Mouse (Mus musculus) megakaryocyte, embryonic 14.5 days (primary cell): ENCODE results near the gene Notch1. TPM values are rescaled to one million over a fixed set of nuclear protein-coding genes. Genes with fewer than 3 reads are reported as not detected.

Experiments used
- H3K27me3 ChIP-seq: replicated peaks from 2 replicates; pipeline ENCODE3; 2012; ENCODE audit warnings: inconsistent platforms
- H3K36me3 ChIP-seq: replicated peaks from 2 replicates; pipeline ENCODE3; 2012; ENCODE audit warnings: low read length, inconsistent platforms, mixed read lengths
- H3K4me1 ChIP-seq: 2 replicates; pipeline ENCODE4 v1.6.1; 2012; ENCODE audit warnings: inconsistent platforms
- H3K4me3 ChIP-seq: replicated peaks from 2 replicates; pipeline ENCODE3; 2012; ENCODE audit warnings: moderate library complexity, mild to moderate bottlenecking, inconsistent platforms
- H3K9me3 ChIP-seq: 2 replicates; pipeline ENCODE4 v1.6.1; 2012; ENCODE audit warnings: inconsistent platforms
- FLI1 ChIP-seq: IDR thresholded peaks from 2 replicates; pipeline ENCODE4 v1.6.1; 2012; ENCODE audit warnings: low read length, inconsistent platforms, mixed read lengths
- GATA1 ChIP-seq: IDR thresholded peaks from 3 replicates; pipeline ENCODE4 v1.6.1; 2012; ENCODE audit warnings: mixed read lengths, low read length, inconsistent platforms, borderline replicate concordance
- polyA plus RNA-seq: library from polyadenylated mRNA; stranded (reverse); fragments of >175 nt; gene quantifications from 2 replicates; pipeline ENCODE4 v1.2.3, GENCODE M21; 2012; ENCODE audit warnings: low replicate concordance; ENCODE audit not compliant: insufficient read depth

Notch1 gene
- polyA plus RNA-seq, 1 experiment = 4.2 TPM

GRCm38 (mm10) chr2:26494396-26494795 is 22.1 kb downstream of the Notch1 start:
- TF ChIP-seq GATA1 (no peak), FLI1 (no peak)
- Histone ChIP-seq H3K4me1 (peaks cover 99% of the 10 kb centered on the region), H3K4me3 (no peak overlapping the region), H3K27me3 (peaks cover 59% of the 10 kb centered on the region), H3K36me3 (peaks cover 3% of the 10 kb centered on the region), H3K9me3 (no peaks in the 10 kb centered on the region)

DNA sequence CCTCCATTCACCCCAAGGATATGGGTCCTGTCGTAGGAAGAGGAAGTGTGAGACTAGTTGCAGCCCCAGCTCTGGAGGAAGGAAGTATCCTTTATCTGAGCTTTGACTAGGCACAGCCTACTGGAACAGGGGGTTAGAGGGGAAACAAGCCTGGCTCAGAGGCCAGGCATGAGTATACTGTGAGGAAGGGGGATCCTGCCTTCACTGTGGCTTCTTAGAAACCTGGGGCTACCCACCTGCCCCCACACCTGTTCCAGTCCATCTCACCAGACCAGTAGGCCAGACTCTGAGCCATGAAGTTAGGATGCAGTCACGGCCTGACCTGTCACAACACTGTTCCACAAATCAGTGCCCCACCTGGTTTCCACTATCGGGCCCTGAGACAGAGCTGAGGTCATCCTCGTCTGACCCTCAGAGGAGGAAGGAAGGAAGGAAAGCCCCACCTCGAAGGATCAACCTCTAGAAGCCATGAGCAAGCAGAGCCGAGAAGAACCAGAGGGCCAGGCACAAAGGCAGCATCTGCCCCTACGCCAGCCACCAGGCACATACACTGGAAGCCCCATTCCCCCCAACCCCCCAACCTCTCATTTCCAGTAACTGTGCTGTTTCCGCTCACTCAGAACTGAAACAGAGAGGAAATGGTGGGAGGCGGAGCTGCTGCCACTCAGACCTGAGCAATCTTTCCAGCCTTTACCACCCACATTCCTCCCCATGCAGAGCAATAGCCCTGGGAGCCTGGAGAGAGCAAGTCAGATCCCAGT is 23.3 kb downstream of the Notch1 start:
- H3K4me1 ChIP-seq = peaks cover 100% of the 10 kb centered on the region
- H3K9me3 ChIP-seq = no peaks in the 10 kb centered on the region
- H3K4me3 ChIP-seq = peak overlapping the region; percentile 77
- H3K27me3 ChIP-seq = peaks cover 59% of the 10 kb centered on the region
- H3K36me3 ChIP-seq = peaks cover under 1% of the 10 kb centered on the region
- TF ChIP-seq FLI1 (no peak), GATA1 (no peak)

GRCm38 (mm10) chr2:26490760-26491301 is 25.6 kb downstream of the Notch1 start:
- H3K27me3 ChIP-seq = peaks cover 67% of the 10 kb centered on the region
- H3K36me3 ChIP-seq = no peaks in the 10 kb centered on the region
- H3K9me3 ChIP-seq = no peaks in the 10 kb centered on the region
- peaks cover 96% of the 10 kb centered on the region for H3K4me1 ChIP-seq
- peak overlapping the region; percentile 1 for H3K4me3 ChIP-seq
- no peak for TF ChIP-seq FLI1
- no peak for TF ChIP-seq GATA1

GRCm38 (mm10) chr2:26488535-26489135 is 27.8 kb downstream of the Notch1 start:
- Histone ChIP-seq H3K36me3 (peaks cover 10% of the 10 kb centered on the region), H3K27me3 (peaks cover 71% of the 10 kb centered on the region), H3K4me3 (no peak overlapping the region), H3K4me1 (peaks cover 88% of the 10 kb centered on the region), H3K9me3 (no peaks in the 10 kb centered on the region)
- TF ChIP-seq GATA1 = no peak
- no peak for TF ChIP-seq FLI1

GRCm38 (mm10) chr2:26487322-26488021 is 29.0 kb downstream of the Notch1 start:
- Histone ChIP-seq H3K4me3 (no peak overlapping the region), H3K4me1 (peaks cover 88% of the 10 kb centered on the region), H3K27me3 (peaks cover 81% of the 10 kb centered on the region), H3K36me3 (peaks cover 10% of the 10 kb centered on the region), H3K9me3 (no peaks in the 10 kb centered on the region)
- TF ChIP-seq GATA1 = no peak
- no peak for TF ChIP-seq FLI1

- no peaks in the 10 kb centered on the region for H3K9me3 ChIP-seq
- H3K4me3 ChIP-seq = no peak overlapping the region
- peaks cover 86% of the 10 kb centered on the region for H3K27me3 ChIP-seq
- H3K4me1 ChIP-seq = peaks cover 88% of the 10 kb centered on the region
- TF ChIP-seq GATA1 = no peak
- TF ChIP-seq FLI1 = no peak
- peaks cover 10% of the 10 kb centered on the region for H3K36me3 ChIP-seq
Observed at GRCm38 (mm10) chr2:26486835-26487321, 29.6 kb downstream of the Notch1 start.

DNA sequence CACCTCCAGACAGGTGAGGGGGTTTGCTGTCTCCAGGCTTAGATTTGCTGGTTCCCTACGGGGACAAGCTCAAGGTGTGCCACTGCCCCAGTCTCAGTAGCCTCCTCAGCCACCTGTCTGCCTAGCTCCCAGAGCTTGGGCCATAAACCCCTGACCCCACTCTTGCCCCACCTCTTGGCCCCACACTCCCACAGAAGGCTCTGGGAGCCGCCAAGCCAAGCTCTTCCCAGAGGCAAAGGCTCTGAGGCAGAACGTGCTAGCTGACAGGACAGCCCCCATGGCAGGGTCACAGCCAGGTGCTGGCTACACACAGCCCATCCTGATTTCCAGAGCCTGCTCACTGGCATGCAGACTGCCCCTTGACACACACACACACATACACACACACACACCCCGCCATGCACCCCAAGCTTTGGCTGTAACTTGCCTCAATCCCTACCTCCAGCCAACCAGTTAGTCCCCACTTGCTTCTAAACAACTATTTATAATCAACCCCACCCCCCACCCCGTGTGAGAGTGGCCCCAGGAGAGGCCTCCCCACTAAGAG is 30.1 kb downstream of the Notch1 start:
- TF ChIP-seq GATA1 = no peak
- TF ChIP-seq FLI1 = no peak
- Histone ChIP-seq H3K4me3 (no peak overlapping the region), H3K4me1 (peaks cover 88% of the 10 kb centered on the region), H3K27me3 (peaks cover 91% of the 10 kb centered on the region), H3K9me3 (no peaks in the 10 kb centered on the region), H3K36me3 (peaks cover 13% of the 10 kb centered on the region)

- H3K36me3 ChIP-seq = peaks cover 19% of the 10 kb centered on the region
- H3K4me3 ChIP-seq = no peak overlapping the region
- H3K4me1 ChIP-seq = peaks cover 82% of the 10 kb centered on the region
- H3K27me3 ChIP-seq = peaks cover 95% of the 10 kb centered on the region
- H3K9me3 ChIP-seq = no peaks in the 10 kb centered on the region
- TF ChIP-seq FLI1 (no peak), GATA1 (no peak)
Observed at GRCm38 (mm10) chr2:26485710-26486109, 30.8 kb downstream of the Notch1 start.

- peaks cover 95% of the 10 kb centered on the region for H3K27me3 ChIP-seq
- TF ChIP-seq FLI1 = no peak
- TF ChIP-seq GATA1 = no peak
- H3K9me3 ChIP-seq = no peaks in the 10 kb centered on the region
- H3K4me3 ChIP-seq = no peak overlapping the region
- peaks cover 77% of the 10 kb centered on the region for H3K4me1 ChIP-seq
- H3K36me3 ChIP-seq = peaks cover 22% of the 10 kb centered on the region
Observed at GRCm38 (mm10) chr2:26485278-26485677, 31.2 kb downstream of the Notch1 start.
